Mouse (Mus musculus) liver, embryonic 15.5 days (tissue): ENCODE results near the gene Stk11. TPM values are rescaled to one million over a fixed set of nuclear protein-coding genes. Genes with fewer than 3 reads are reported as not detected.

ENCODE experiments used
- ATAC-seq: fragments of 200-750 bp; cut with Nextera tagmentation; 2 replicates; pipeline ENCODE4 v1.8.0; 2017; ENCODE audit warnings: moderate number of reproducible peaks, mild to moderate bottlenecking, moderate library complexity; ENCODE audit not compliant: insufficient read depth
- H3K27ac ChIP-seq: fragments of 300-500 bp; sonication (generic); replicated peaks from 2 replicates; pipeline ENCODE4 v1.5.1; 2015; ENCODE audit warnings: mild to moderate bottlenecking, inconsistent platforms
- H3K27me3 ChIP-seq: fragments of 300-500 bp; sonication (generic); 2 replicates; pipeline ENCODE4 v1.6.1; 2015; ENCODE audit warnings: mild to moderate bottlenecking, inconsistent platforms
- H3K36me3 ChIP-seq: fragments of 300-500 bp; sonication (generic); replicated peaks from 2 replicates; pipeline ENCODE4 v1.6.1; 2015; ENCODE audit warnings: moderate library complexity, mild to moderate bottlenecking, inconsistent platforms
- H3K4me1 ChIP-seq: fragments of 300-500 bp; sonication (generic); replicated peaks from 2 replicates; pipeline ENCODE4 v1.6.1; 2015; ENCODE audit warnings: inconsistent platforms
- H3K4me2 ChIP-seq: fragments of 300-500 bp; sonication (generic); 2 replicates; pipeline ENCODE4 v1.6.1; 2015; ENCODE audit warnings: moderate library complexity, mild to moderate bottlenecking, inconsistent platforms
- H3K4me3 ChIP-seq: fragments of 300-500 bp; sonication (generic); replicated peaks from 2 replicates; pipeline ENCODE4 v1.5.1; 2015; ENCODE audit warnings: mild to moderate bottlenecking, inconsistent platforms
- H3K9ac ChIP-seq: fragments of 300-500 bp; sonication (generic); 2 replicates; pipeline ENCODE4 v1.6.1; 2015; ENCODE audit warnings: moderate library complexity, mild to moderate bottlenecking, inconsistent platforms
- H3K9me3 ChIP-seq: fragments of 300-500 bp; sonication (generic); replicated peaks from 2 replicates; pipeline ENCODE4 v1.6.1; 2016; ENCODE audit warnings: inconsistent platforms
- WGBS: fragments of 180-500 bp; shearing (Covaris S2); methylation state at CpG from one replicate; pipeline ENCODE4 v1.1.7; 2015; ENCODE audit warnings: mixed read lengths; ENCODE audit not compliant: insufficient replicate concordance; 5-methylcytosine and 5-hydroxymethylcytosine counted together
- polyA plus RNA-seq: library from polyadenylated mRNA; unstranded; fragments of >200 nt; fragmentation: Nextera tagmentation; extraction: Ambion mirVana; gene quantifications from 2 replicates; pipeline ENCODE4 v1.2.1, GENCODE M21; 2015

Gene Stk11
- polyA plus RNA-seq, 1 experiment from 2014 or later, result 16.4 TPM

- Histone ChIP-seq H3K4me3 (no peak overlapping the region), H3K27me3 (no peaks in the 10 kb centered on the region), H3K9ac (no peak overlapping the region), H3K36me3 (peaks cover 64% of the 10 kb centered on the region), H3K27ac (no peak overlapping the region), H3K4me1 (peaks cover 86% of the 10 kb centered on the region), H3K4me2 (no peak overlapping the region), H3K9me3 (no peaks in the 10 kb centered on the region)
- ATAC-seq, result no peak
- WGBS, result 79% methylated on average over 1 of the region's 1 CpGs
These were observed 37.2 kb upstream of the Stk11 start for GRCm38 (mm10) chr10:80078366-80078765.

GRCm38 (mm10) chr10:80080396-80081070 is 35.1 kb upstream of the Stk11 start:
- peak overlapping the region; percentile 66 for H3K9ac ChIP-seq
- WGBS, result 44% methylated on average over 16 of the region's 16 CpGs
- peak overlapping the region; percentile 49 for H3K4me3 ChIP-seq
- H3K27me3 ChIP-seq, result no peaks in the 10 kb centered on the region
- peak overlapping the region; percentile 98 for H3K27ac ChIP-seq
- H3K36me3 ChIP-seq, result peaks cover 86% of the 10 kb centered on the region
- ATAC-seq, result peak; percentile 91
- no peaks in the 10 kb centered on the region for H3K9me3 ChIP-seq
- peak overlapping the region; percentile 89 for H3K4me2 ChIP-seq
- peaks cover 71% of the 10 kb centered on the region for H3K4me1 ChIP-seq

GRCm38 (mm10) chr10:80081075-80081474 is 34.5 kb upstream of the Stk11 start:
- ATAC-seq, result peak; percentile 95
- H3K4me1 ChIP-seq, result peaks cover 66% of the 10 kb centered on the region
- peak overlapping the region; percentile 66 for H3K9ac ChIP-seq
- peak overlapping the region; percentile 89 for H3K4me2 ChIP-seq
- H3K4me3 ChIP-seq, result peak overlapping the region; percentile 49
- no peaks in the 10 kb centered on the region for H3K9me3 ChIP-seq
- no peaks in the 10 kb centered on the region for H3K27me3 ChIP-seq
- peak overlapping the region; percentile 98 for H3K27ac ChIP-seq
- 33% methylated on average over 3 of the region's 3 CpGs for WGBS
- H3K36me3 ChIP-seq, result peaks cover 88% of the 10 kb centered on the region

- peak overlapping the region; percentile 33 for H3K27ac ChIP-seq
- WGBS, result 79% methylated on average over 9 of the region's 9 CpGs
- no peak overlapping the region for H3K9ac ChIP-seq
- ATAC-seq, result no peak
- H3K9me3 ChIP-seq, result no peaks in the 10 kb centered on the region
- H3K4me1 ChIP-seq, result peaks cover 72% of the 10 kb centered on the region
- no peak overlapping the region for H3K4me3 ChIP-seq
- H3K4me2 ChIP-seq, result no peak overlapping the region
- peaks cover 64% of the 10 kb centered on the region for H3K36me3 ChIP-seq
- no peaks in the 10 kb centered on the region for H3K27me3 ChIP-seq
These were observed 30.7 kb upstream of the Stk11 start for GRCm38 (mm10) chr10:80084817-80085487.

- H3K27ac ChIP-seq, result peak overlapping the region; percentile 62
- H3K4me1 ChIP-seq, result peaks cover 57% of the 10 kb centered on the region
- no peak overlapping the region for H3K9ac ChIP-seq
- H3K9me3 ChIP-seq, result no peaks in the 10 kb centered on the region
- H3K4me3 ChIP-seq, result no peak overlapping the region
- H3K36me3 ChIP-seq, result peaks cover 54% of the 10 kb centered on the region
- peak overlapping the region; percentile 30 for H3K4me2 ChIP-seq
- no peak for ATAC-seq
- no peaks in the 10 kb centered on the region for H3K27me3 ChIP-seq
- 30% methylated on average over 3 of the region's 3 CpGs for WGBS
These were observed 28.8 kb upstream of the Stk11 start for GRCm38 (mm10) chr10:80086847-80087246.

GRCm38 (mm10) chr10:80087483-80087882 is 28.1 kb upstream of the Stk11 start:
- Histone ChIP-seq H3K36me3 (peaks cover 52% of the 10 kb centered on the region), H3K4me1 (peaks cover 52% of the 10 kb centered on the region), H3K4me2 (no peak overlapping the region), H3K9me3 (no peaks in the 10 kb centered on the region), H3K27ac (peak overlapping the region; percentile 62; the same call in 1 of the 2 replicates), H3K9ac (no peak overlapping the region), H3K4me3 (no peak overlapping the region), H3K27me3 (no peaks in the 10 kb centered on the region)
- 59% methylated on average over 8 of the region's 8 CpGs for WGBS
- no peak for ATAC-seq

- ATAC-seq, result 0 out of 2 replicates have a peak, but pooled peaks have one; percentile 20
- Histone ChIP-seq H3K27ac (no peak overlapping the region), H3K9ac (no peak overlapping the region)
These were observed 26.5 kb upstream of the Stk11 start for GRCm38 (mm10) chr10:80089146-80089545.

GRCm38 (mm10) chr10:80091527-80091926 is 24.1 kb upstream of the Stk11 start:
- WGBS, result 82% methylated on average over 6 of the region's 6 CpGs
- Histone ChIP-seq H3K4me3 (no peak overlapping the region), H3K4me1 (peaks cover 72% of the 10 kb centered on the region), H3K9me3 (no peaks in the 10 kb centered on the region), H3K9ac (no peak overlapping the region), H3K27me3 (no peaks in the 10 kb centered on the region), H3K27ac (0 out of 2 replicates have a peak overlapping the region, but pooled peaks have one; percentile 0), H3K4me2 (no peak overlapping the region), H3K36me3 (peaks cover 18% of the 10 kb centered on the region; the same call in 1 of the 2 replicates)
- ATAC-seq, result no peak

More at GRCm38 (mm10) chr10:80089146-80089545, 26.5 kb upstream of the Stk11 start:
- Histone ChIP-seq H3K9me3 (no peaks in the 10 kb centered on the region), H3K27me3 (no peaks in the 10 kb centered on the region), H3K4me1 (peaks cover 56% of the 10 kb centered on the region), H3K4me3 (no peak overlapping the region), H3K4me2 (no peak overlapping the region), H3K36me3 (peaks cover 39% of the 10 kb centered on the region)
- 58% methylated on average over 4 of the region's 4 CpGs for WGBS

- Histone ChIP-seq H3K27me3 (no peaks in the 10 kb centered on the region), H3K27ac (peak overlapping the region; percentile 2; the same call in 1 of the 2 replicates), H3K9ac (no peak overlapping the region), H3K9me3 (no peaks in the 10 kb centered on the region), H3K4me1 (peaks cover 72% of the 10 kb centered on the region), H3K4me2 (no peak overlapping the region), H3K4me3 (no peak overlapping the region), H3K36me3 (peaks cover 17% of the 10 kb centered on the region; the same call in 1 of the 2 replicates)
- ATAC-seq, result no peak
- WGBS, result 75% methylated on average over 5 of the region's 5 CpGs
These were observed 22.9 kb upstream of the Stk11 start for GRCm38 (mm10) chr10:80092690-80093089.

- Histone ChIP-seq H3K4me1 (peaks cover 77% of the 10 kb centered on the region), H3K27ac (no peak overlapping the region)
These were observed 21.5 kb upstream of the Stk11 start for GRCm38 (mm10) chr10:80094085-80094484.

GRCm38 (mm10) chr10:80094684-80095083 is 20.9 kb upstream of the Stk11 start:
- Histone ChIP-seq H3K4me1 (peaks cover 77% of the 10 kb centered on the region), H3K9ac (no peak overlapping the region), H3K36me3 (peaks cover 17% of the 10 kb centered on the region; the same call in 1 of the 2 replicates), H3K4me3 (no peak overlapping the region), H3K27me3 (no peaks in the 10 kb centered on the region), H3K9me3 (no peaks in the 10 kb centered on the region), H3K4me2 (no peak overlapping the region), H3K27ac (no peak overlapping the region)
- no peak for ATAC-seq
- WGBS, result 66% methylated on average over 3 of the region's 3 CpGs

More at GRCm38 (mm10) chr10:80094085-80094484, 21.5 kb upstream of the Stk11 start:
- Histone ChIP-seq H3K27me3 (no peaks in the 10 kb centered on the region), H3K4me3 (no peak overlapping the region), H3K36me3 (peaks cover 17% of the 10 kb centered on the region; the same call in 1 of the 2 replicates), H3K9ac (no peak overlapping the region), H3K9me3 (no peaks in the 10 kb centered on the region), H3K4me2 (no peak overlapping the region)
- 78% methylated on average over 6 of the region's 6 CpGs for WGBS
- no peak for ATAC-seq
